8 mouse cellular contexts compared by ENCODE assay signal in the genomic region with DNA sequence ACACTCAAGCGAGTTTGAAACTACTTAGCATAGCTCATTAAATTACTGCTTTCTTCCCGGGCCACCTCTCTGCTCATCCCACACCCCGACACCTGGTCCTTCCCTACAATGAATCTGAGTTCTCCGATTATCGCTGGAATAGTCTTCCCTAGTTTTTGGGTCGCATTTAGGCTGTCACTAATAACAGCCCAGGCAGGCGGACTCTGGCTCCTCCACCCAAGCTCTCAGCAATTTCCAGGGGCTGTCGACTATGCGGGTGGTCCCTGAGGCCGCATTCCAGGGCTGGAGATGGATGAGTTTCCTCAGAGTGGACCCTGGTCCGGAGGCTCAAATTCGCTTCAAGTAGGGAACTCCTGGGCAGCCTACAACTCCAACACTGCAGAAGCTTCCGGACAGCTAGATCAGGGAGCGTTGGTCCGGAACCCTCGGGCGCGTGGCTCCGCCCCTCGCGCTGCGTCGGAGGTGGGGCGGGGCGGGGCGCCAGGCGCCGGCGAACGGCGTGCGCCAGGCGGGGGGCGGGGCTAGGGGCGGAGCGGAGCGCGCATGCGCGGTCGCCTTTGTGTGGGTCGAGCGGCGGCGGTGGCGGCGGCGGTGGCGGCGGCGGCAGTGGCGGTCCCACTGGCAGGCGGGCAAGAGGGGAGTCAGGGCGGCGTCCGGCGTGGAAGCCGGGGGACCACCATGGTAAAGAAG. TPM values are rescaled to one million over a fixed set of nuclear protein-coding genes. Genes with fewer than 3 reads are reported as not detected.
DNase-seq lines count a peak whose midpoint lies in the region; ATAC-seq and TF ChIP-seq lines count a peak whose summit lies in the region.

A gene (plus strand): TSS at position 544 of the 690 bp plus-strand sequence.

- no peaks in the 10 kb centered on the region for H3K27me3 ChIP-seq in G1E (ENCODE audit: insufficient read depth, low read length)
- H3K27me3 ChIP-seq in forebrain, postnatal 0 days (ENCODE audit: insufficient read depth, low read length): no peaks in the 10 kb centered on the region
- H3K27me3 ChIP-seq in lung, embryonic 16.5 days (ENCODE audit: control insufficient read depth, insufficient read depth, low read depth, low read length): no peaks in the 10 kb centered on the region

- H3K4me1 ChIP-seq in G1E (ENCODE audit: insufficient read depth, low read depth, low read length): peaks cover 20% of the 10 kb centered on the region
- H3K4me1 ChIP-seq in forebrain, postnatal 0 days (ENCODE audit: insufficient read depth): peaks cover 5% of the 10 kb centered on the region; the same call in 1 of the 2 replicates
- peaks cover 7% of the 10 kb centered on the region; the same call in 1 of the 2 replicates for H3K4me1 ChIP-seq in lung, embryonic 16.5 days (replicated peaks; ENCODE audit: control insufficient read depth, insufficient read depth, low read length)

- peak within 1 kb of the TSS; percentile 99 for H3K4me3 ChIP-seq in G1E (ENCODE audit: low read depth, low read length)
- H3K4me3 ChIP-seq in forebrain, postnatal 0 days (ENCODE audit: low read depth, low read length): peak within 1 kb of the TSS; percentile 100
- peak within 1 kb of the TSS; percentile 76 for H3K4me3 ChIP-seq in lung, embryonic 16.5 days (ENCODE audit: low read length)

- no peaks in the 10 kb centered on the region for H3K9me3 ChIP-seq in G1E (replicated peaks)
- H3K9me3 ChIP-seq in forebrain, postnatal 0 days (ENCODE audit: low read length): no peaks in the 10 kb centered on the region
- no peaks in the 10 kb centered on the region for H3K9me3 ChIP-seq in lung, embryonic 16.5 days (ENCODE audit: control insufficient read depth, low read length)

- no peak for TF ChIP-seq CTCF in G1E (IDR thresholded peaks at IDR 0.05; ENCODE audit: low read depth, low read length)
- no peak for TF ChIP-seq CTCF in forebrain, postnatal 0 days (IDR thresholded peaks at IDR 0.05; ENCODE audit: low read depth)

- under 1% methylated on average over 51 of the region's 58 CpGs for WGBS in forebrain, postnatal 0 days
- WGBS in lung, embryonic 16.5 days: under 1% methylated on average over 46 of the region's 58 CpGs

- peak within 1 kb of the TSS; percentile 94 for H3K9ac ChIP-seq in forebrain, postnatal 0 days
- peak within 1 kb of the TSS; percentile 99 for H3K9ac ChIP-seq in lung, embryonic 16.5 days (ENCODE audit: low read length)

- ATAC-seq in G1E (ENCODE audit: extremely low read depth, insufficient number of reproducible peaks, low FRiP score, poor library complexity, severe bottlenecking): peak; percentile 92
- ATAC-seq in forebrain, postnatal 0 days: peak; percentile 97
- peak; percentile 91 to 92 for ATAC-seq in hematopoietic stem cell, adult 5-6 weeks (replicated peaks in 1 of 2; ENCODE audit: insufficient read depth in 1 of 2, low FRiP score in 2 of 2, low TSS enrichment in 1 of 2, low read depth in 1 of 2, poor library complexity in 2 of 2, severe bottlenecking in 2 of 2)
- ATAC-seq in lung, embryonic 16.5 days (ENCODE audit: low read depth): peak; percentile 98

- peak within 1 kb of the TSS; percentile 87 for H3K4me2 ChIP-seq in forebrain, postnatal 0 days (ENCODE audit: low read depth)
- H3K4me2 ChIP-seq in lung, embryonic 16.5 days (ENCODE audit: low read depth, low read length): peak within 1 kb of the TSS; percentile 96

- DNase-seq in G1E (ENCODE audit: low spot score): peak; percentile 77
- peak; percentile 93 to 99 for DNase-seq in cerebellum, adult 18-20 months
- DNase-seq in forebrain, postnatal 0 days: peak; percentile 95
- peak; percentile 68 for DNase-seq in layer of hippocampus, adult 9-10 months (ENCODE audit: low spot score)
- peak; percentile 94 for DNase-seq in ovary, postnatal 10 days (ENCODE audit: low spot score)
- peak; percentile 92 to 99 for DNase-seq in thymus, postnatal 10 days (ENCODE audit: low spot score in 2 of 2)

- peaks cover 19% of the 10 kb centered on the region for H3K36me3 ChIP-seq in G1E (replicated peaks)
- no peaks in the 10 kb centered on the region for H3K36me3 ChIP-seq in forebrain, postnatal 0 days (ENCODE audit: insufficient read depth)
- H3K36me3 ChIP-seq in lung, embryonic 16.5 days (ENCODE audit: control insufficient read depth, insufficient read depth, low read length): no peaks in the 10 kb centered on the region

- peak within 1 kb of the TSS; percentile 72 for H3K27ac ChIP-seq in forebrain, postnatal 0 days (ENCODE audit: low read depth, low read length)
- peak within 1 kb of the TSS; percentile 89 for H3K27ac ChIP-seq in lung, embryonic 16.5 days (ENCODE audit: low read length)

RNA-seq across cellular contexts. Expression of the gene that starts here (rescaled TPM):
- total RNA-seq in G1E (2014; fragmentation: Nextera tagmentation) (44.5 and 54.0 TPM in 2 replicates), G1E (2017) (24.7 and 33.1 TPM in 2 replicates)
- 36.2 and 73.2 TPM in 2 replicates for polyA plus RNA-seq in G1E (2012)
- 28.0 and 33.5 TPM in 2 replicates for total RNA-seq in forebrain, postnatal 0 days (2014; rRNA removed)
- polyA plus RNA-seq in forebrain, postnatal 0 days (2015; fragmentation: Nextera tagmentation; extraction: Ambion mirVana): 49.6 and 68.6 TPM in 2 replicates
- total RNA-seq in hematopoietic stem cell, adult 5-6 weeks (2017): 33.1 and 44.5 TPM in 2 replicates
- 35.4 and 39.9 TPM in 2 replicates for polyA plus RNA-seq in lung, embryonic 16.5 days (2015; fragmentation: Nextera tagmentation; extraction: Ambion mirVana)

Comparison
In these comparisons a context has a peak if more than half of its experiments do, and no peak if none do; other contexts are left out.
1. Peak in every context shown above with its lines: DNase-seq, ATAC-seq, H3K4me3 ChIP-seq and H3K27ac ChIP-seq.